Mouse (Mus musculus): Measurements from ENCODE around the gene Ern1. TPM values are rescaled to one million over a fixed set of nuclear protein-coding genes. Genes with fewer than 3 reads are reported as not detected.
A peak's percentile ranks its signal among the peaks of the same experiment; 100 is the strongest.

Ern1 gene
- total and polyA plus RNA-seq, 2 experiments, result 18.2 to 52.8 TPM

- Histone ChIP-seq H3K27me3 (ENCODE audit: control insufficient read depth, insufficient read depth, low read length) (no peaks in the 10 kb centered on the region), H3K9ac (ENCODE audit: low read depth, low read length) (no peak overlapping the region), H3K79me2 (ENCODE audit: control insufficient read depth, insufficient read depth, low read length) (no peaks in the 10 kb centered on the region; the same call in 1 of the 2 replicates), H3K27ac (replicated peaks; ENCODE audit: insufficient read depth, low read depth, low read length) (no peak overlapping the region), H3K4me1 (ENCODE audit: control insufficient read depth, insufficient read depth, low read length) (peaks cover 2% of the 10 kb centered on the region), H3K4me3 (ENCODE audit: insufficient read depth, low read depth, low read length) (no peak overlapping the region), H3K36me3 (ENCODE audit: control insufficient read depth, insufficient read depth, low read length) (peaks cover 22% of the 10 kb centered on the region)
- DNase-seq (ENCODE audit: extremely low read depth, low read depth, low spot score), result no peak
- TF ChIP-seq POLR2A (IDR thresholded peaks at IDR 0.05; ENCODE audit: extremely low read depth, insufficient read depth, low read length) (no peak), CTCF (IDR thresholded peaks at IDR 0.05; ENCODE audit: low read depth, low read length) (no peak)
- WGBS, result 89% methylated on average over 4 of the region's 4 CpGs
Observed at GRCm38 (mm10) chr11:106519519-106519918, 31.9 kb upstream of the Ern1 start.

GRCm38 (mm10) chr11:106518391-106518790 lies 30.7 kb upstream of the Ern1 start:
- WGBS, result 84% methylated on average over 4 of the region's 4 CpGs
- no peak overlapping the region for H3K9ac ChIP-seq (ENCODE audit: low read depth, low read length)
- no peak overlapping the region for H3K27ac ChIP-seq (replicated peaks; ENCODE audit: insufficient read depth, low read depth, low read length)
- peaks cover 9% of the 10 kb centered on the region for H3K4me1 ChIP-seq (ENCODE audit: control insufficient read depth, insufficient read depth, low read length)
- TF ChIP-seq CTCF (IDR thresholded peaks at IDR 0.05; ENCODE audit: low read depth, low read length), result no peak
- no peak for TF ChIP-seq POLR2A (IDR thresholded peaks at IDR 0.05; ENCODE audit: extremely low read depth, insufficient read depth, low read length)
- peaks cover 20% of the 10 kb centered on the region for H3K36me3 ChIP-seq (ENCODE audit: control insufficient read depth, insufficient read depth, low read length)
- H3K79me2 ChIP-seq (ENCODE audit: control insufficient read depth, insufficient read depth, low read length), result peaks cover 4% of the 10 kb centered on the region; the same call in 1 of the 2 replicates
- no peak overlapping the region for H3K4me3 ChIP-seq (ENCODE audit: insufficient read depth, low read depth, low read length)
- H3K27me3 ChIP-seq (ENCODE audit: control insufficient read depth, insufficient read depth, low read length), result no peaks in the 10 kb centered on the region
- DNase-seq (ENCODE audit: extremely low read depth, low read depth, low spot score), result no peak

GRCm38 (mm10) chr11:106515079-106515745 lies 27.6 kb upstream of the Ern1 start:
- Histone ChIP-seq H3K36me3 (ENCODE audit: control insufficient read depth, insufficient read depth, low read length) (peaks cover 19% of the 10 kb centered on the region), H3K79me2 (ENCODE audit: control insufficient read depth, insufficient read depth, low read length) (peaks cover 4% of the 10 kb centered on the region; the same call in 1 of the 2 replicates), H3K27ac (replicated peaks; ENCODE audit: insufficient read depth, low read depth, low read length) (peak overlapping the region; percentile 89), H3K27me3 (ENCODE audit: control insufficient read depth, insufficient read depth, low read length) (no peaks in the 10 kb centered on the region), H3K4me3 (ENCODE audit: insufficient read depth, low read depth, low read length) (no peak overlapping the region), H3K9ac (ENCODE audit: low read depth, low read length) (no peak overlapping the region; the same call in 1 of the 2 replicates), H3K4me1 (ENCODE audit: control insufficient read depth, insufficient read depth, low read length) (peaks cover 25% of the 10 kb centered on the region)
- 46% methylated on average over 16 of the region's 16 CpGs for WGBS
- peak; percentile 27; the same call in 1 of the 2 replicates for TF ChIP-seq CTCF (IDR thresholded peaks at IDR 0.05; ENCODE audit: low read depth, low read length)
- TF ChIP-seq POLR2A (IDR thresholded peaks at IDR 0.05; ENCODE audit: extremely low read depth, insufficient read depth, low read length), result no peak
- DNase-seq (ENCODE audit: extremely low read depth, low read depth, low spot score), result peak; percentile 91

GRCm38 (mm10) chr11:106514446-106514845 lies 26.8 kb upstream of the Ern1 start:
- H3K9ac ChIP-seq (ENCODE audit: low read depth, low read length), result peak overlapping the region; percentile 22
- no peaks in the 10 kb centered on the region for H3K27me3 ChIP-seq (ENCODE audit: control insufficient read depth, insufficient read depth, low read length)
- H3K4me3 ChIP-seq (ENCODE audit: insufficient read depth, low read depth, low read length), result no peak overlapping the region
- TF ChIP-seq POLR2A (IDR thresholded peaks at IDR 0.05; ENCODE audit: extremely low read depth, insufficient read depth, low read length), result no peak
- no peak for TF ChIP-seq CTCF (IDR thresholded peaks at IDR 0.05; ENCODE audit: low read depth, low read length)
- 18% methylated on average over 5 of the region's 5 CpGs for WGBS
- H3K4me1 ChIP-seq (ENCODE audit: control insufficient read depth, insufficient read depth, low read length), result peaks cover 25% of the 10 kb centered on the region
- H3K36me3 ChIP-seq (ENCODE audit: control insufficient read depth, insufficient read depth, low read length), result peaks cover 15% of the 10 kb centered on the region; the same call in 1 of the 2 replicates
- peaks cover 4% of the 10 kb centered on the region; the same call in 1 of the 2 replicates for H3K79me2 ChIP-seq (ENCODE audit: control insufficient read depth, insufficient read depth, low read length)
- H3K27ac ChIP-seq (replicated peaks; ENCODE audit: insufficient read depth, low read depth, low read length), result peak overlapping the region; percentile 89
- DNase-seq (ENCODE audit: extremely low read depth, low read depth, low spot score), result peak; percentile 99

GRCm38 (mm10) chr11:106513166-106513565 lies 25.5 kb upstream of the Ern1 start:
- DNase-seq (ENCODE audit: extremely low read depth, low read depth, low spot score), result no peak
- peaks cover 12% of the 10 kb centered on the region; the same call in 1 of the 2 replicates for H3K36me3 ChIP-seq (ENCODE audit: control insufficient read depth, insufficient read depth, low read length)
- H3K27ac ChIP-seq (replicated peaks; ENCODE audit: insufficient read depth, low read depth, low read length), result peak overlapping the region; percentile 89
- 72% methylated on average over 2 of the region's 2 CpGs for WGBS
- no peak overlapping the region for H3K4me3 ChIP-seq (ENCODE audit: insufficient read depth, low read depth, low read length)
- peaks cover 25% of the 10 kb centered on the region for H3K4me1 ChIP-seq (ENCODE audit: control insufficient read depth, insufficient read depth, low read length)
- H3K79me2 ChIP-seq (ENCODE audit: control insufficient read depth, insufficient read depth, low read length), result peaks cover 4% of the 10 kb centered on the region; the same call in 1 of the 2 replicates
- H3K9ac ChIP-seq (ENCODE audit: low read depth, low read length), result peak overlapping the region; percentile 23; the same call in 1 of the 2 replicates
- no peaks in the 10 kb centered on the region for H3K27me3 ChIP-seq (ENCODE audit: control insufficient read depth, insufficient read depth, low read length)
- TF ChIP-seq POLR2A (IDR thresholded peaks at IDR 0.05; ENCODE audit: extremely low read depth, insufficient read depth, low read length), result no peak
- peak; percentile 52 for TF ChIP-seq CTCF (IDR thresholded peaks at IDR 0.05; ENCODE audit: low read depth, low read length)

- Histone ChIP-seq H3K27ac (replicated peaks; ENCODE audit: insufficient read depth, low read depth, low read length) (peak overlapping the region; percentile 93), H3K4me1 (ENCODE audit: control insufficient read depth, insufficient read depth, low read length) (peaks cover 25% of the 10 kb centered on the region), H3K36me3 (ENCODE audit: control insufficient read depth, insufficient read depth, low read length) (peaks cover 10% of the 10 kb centered on the region; the same call in 1 of the 2 replicates), H3K27me3 (ENCODE audit: control insufficient read depth, insufficient read depth, low read length) (no peaks in the 10 kb centered on the region), H3K9ac (ENCODE audit: low read depth, low read length) (no peak overlapping the region), H3K4me3 (ENCODE audit: insufficient read depth, low read depth, low read length) (no peak overlapping the region), H3K79me2 (ENCODE audit: control insufficient read depth, insufficient read depth, low read length) (peaks cover 4% of the 10 kb centered on the region; the same call in 1 of the 2 replicates)
- peak; percentile 98 for DNase-seq (ENCODE audit: extremely low read depth, low read depth, low spot score)
- no peak for TF ChIP-seq CTCF (IDR thresholded peaks at IDR 0.05; ENCODE audit: low read depth, low read length)
- TF ChIP-seq POLR2A (IDR thresholded peaks at IDR 0.05; ENCODE audit: extremely low read depth, insufficient read depth, low read length), result no peak
- WGBS, result 27% methylated on average over 7 of the region's 7 CpGs
Observed at GRCm38 (mm10) chr11:106512006-106512390, 24.3 kb upstream of the Ern1 start.

Data from liver, adult 2 months (tissue).